Mouse (Mus musculus) embryo, embryonic 9.5 days (tissue): ENCODE measurements at regions not wholly inside any gene's neighbourhood (a gene's known extent, or its start where the extent isn't known, plus 50 kb on each side); places are given as distances from the start of the nearest gene placed in this dataset.

Experiments
- DNase-seq: peaks from one replicate; pipeline ENCODE4 v3.0.0-alpha.2; 2017; ENCODE audit errors: extremely low spot score

- no peak for DNase-seq
These were observed 52.5 kb upstream of the Cplx2 start for GRCm38 (mm10) chr13:54318601-54319000.

GRCm38 (mm10) chr13:54320212-54320611 lies 50.9 kb upstream of the Cplx2 start:
- no peak for DNase-seq

- no peak for DNase-seq
These were observed 50.1 kb upstream of the Cplx2 start for GRCm38 (mm10) chr13:54321011-54321410.
